Mouse (Mus musculus): ENCODE measurements at regions not wholly inside any gene's neighbourhood (a gene's known extent, or its start where the extent isn't known, plus 50 kb on each side); places are given as distances from the start of the nearest gene placed in this dataset.

DNA sequence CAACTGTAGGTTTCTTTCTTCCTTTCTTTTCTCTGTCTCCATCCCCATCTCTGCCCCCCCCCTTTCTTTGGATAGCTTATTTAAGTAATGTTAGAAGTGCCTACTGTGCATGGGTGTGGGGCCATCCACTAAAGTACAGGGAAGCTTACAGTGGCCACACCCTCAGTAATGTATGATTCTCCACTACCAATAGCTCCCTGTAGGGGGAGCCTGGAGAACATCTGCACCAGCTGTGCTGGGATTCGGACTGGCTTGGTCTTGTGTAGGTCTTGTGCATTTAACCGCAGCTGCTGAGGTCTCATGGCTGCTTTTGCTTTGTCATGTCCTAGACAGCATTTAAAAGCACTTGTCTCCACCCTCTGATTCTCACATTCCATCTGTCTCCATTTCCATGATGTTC is 196.8 kb upstream of the Dnajc24 start:
- TF ChIP-seq CTCF (IDR thresholded peaks at IDR 0.05; ENCODE audit: insufficient read depth, low read length) = no peak
- no peak for TF ChIP-seq POLR2A (IDR thresholded peaks at IDR 0.05; ENCODE audit: borderline replicate concordance, extremely low read depth, low read depth, low read length)

Data from lung, adult 2 months (tissue).